In genomic region chr10:99085240-99085587, GRCm38 (mm10) we compare ENCODE assay signal across 15 mouse cellular contexts. TPM values are rescaled to one million over a fixed set of nuclear protein-coding genes. Genes with fewer than 3 reads are reported as not detected.
DNase-seq lines count a peak whose midpoint lies in the region; ATAC-seq and TF ChIP-seq lines count a peak whose summit lies in the region.
"Had no signal": no experiment of that assay in that cellular context is flagged by ENCODE, and none has a peak within 500 bp of the region (broad histone marks: within the 10 kb centered on the region; RNA-seq: fewer than 3 reads in every experiment).

No protein-coding gene starts in this region.

- H3K4me1 ChIP-seq in intestine, embryonic 15.5 days (replicated peaks), result no peaks in the 10 kb centered on the region
- no peaks in the 10 kb centered on the region for H3K4me1 ChIP-seq in intestine, postnatal 0 days (replicated peaks; ENCODE audit: control insufficient read depth, insufficient read depth, low read length)
- no peaks in the 10 kb centered on the region for H3K4me1 ChIP-seq in embryonic facial prominence, embryonic 14.5 days (ENCODE audit: control insufficient read depth, insufficient read depth, low read length)
- H3K4me1 ChIP-seq: embryonic facial prominence, embryonic 12.5 days; lung, embryonic 15.5 days had no signal

- ATAC-seq in intestine, embryonic 15.5 days, result no peak
- no peak for ATAC-seq in intestine, postnatal 0 days
- no peak for ATAC-seq in embryonic facial prominence, embryonic 14.5 days (ENCODE audit: low read depth)
- 0 out of 2 replicates have a peak, but pooled peaks have one; percentile 17 for ATAC-seq in erythroid progenitor cell, adult 5-6 weeks (replicated peaks; ENCODE audit: low FRiP score, poor library complexity, severe bottlenecking)
- peak; percentile 18 for ATAC-seq in inflammation-experienced regulatory T-cells, adult 6 months

- whole genome bisulfite sequencing in intestine, embryonic 15.5 days, result 61% methylated on average over 6 of the region's 6 CpGs
- 59% methylated on average over 6 of the region's 6 CpGs for WGBS in intestine, postnatal 0 days
- WGBS in embryonic facial prominence, embryonic 14.5 days, result 58% methylated on average over 6 of the region's 6 CpGs

- no peak for TF ChIP-seq CTCF in intestine, postnatal 0 days (IDR thresholded peaks at IDR 0.05; ENCODE audit: low read depth)

- H3K9ac ChIP-seq in intestine, embryonic 15.5 days, result no peak overlapping the region
- no peak overlapping the region for H3K9ac ChIP-seq in intestine, postnatal 0 days (ENCODE audit: low read depth, low read length)
- no peak overlapping the region for H3K9ac ChIP-seq in embryonic facial prominence, embryonic 14.5 days (ENCODE audit: low read depth, low read length)
- H3K9ac ChIP-seq: embryonic facial prominence, embryonic 12.5 days; lung, embryonic 15.5 days had no signal

- H3K27me3 ChIP-seq in intestine, embryonic 15.5 days (replicated peaks), result no peaks in the 10 kb centered on the region
- H3K27me3 ChIP-seq in intestine, postnatal 0 days (replicated peaks; ENCODE audit: control insufficient read depth, insufficient read depth, low read length), result no peaks in the 10 kb centered on the region
- H3K27me3 ChIP-seq in embryonic facial prominence, embryonic 14.5 days (replicated peaks; ENCODE audit: control insufficient read depth, insufficient read depth, low read length), result no peaks in the 10 kb centered on the region; the same call in 1 of the 2 replicates
- H3K27me3 ChIP-seq: embryonic facial prominence, embryonic 12.5 days; lung, embryonic 15.5 days had no signal

- H3K36me3 ChIP-seq in intestine, embryonic 15.5 days, result no peaks in the 10 kb centered on the region
- H3K36me3 ChIP-seq in intestine, postnatal 0 days (ENCODE audit: control insufficient read depth, insufficient read depth), result no peaks in the 10 kb centered on the region
- no peaks in the 10 kb centered on the region for H3K36me3 ChIP-seq in embryonic facial prominence, embryonic 14.5 days (ENCODE audit: control insufficient read depth, insufficient read depth, low read length)
- H3K36me3 ChIP-seq: embryonic facial prominence, embryonic 12.5 days; lung, embryonic 15.5 days had no signal

- no peaks in the 10 kb centered on the region for H3K9me3 ChIP-seq in intestine, embryonic 15.5 days
- H3K9me3 ChIP-seq in intestine, postnatal 0 days (ENCODE audit: control insufficient read depth), result no peaks in the 10 kb centered on the region
- H3K9me3 ChIP-seq in embryonic facial prominence, embryonic 14.5 days (ENCODE audit: control insufficient read depth, low read length), result no peaks in the 10 kb centered on the region
- H3K9me3 ChIP-seq: embryonic facial prominence, embryonic 12.5 days; lung, embryonic 15.5 days had no signal

- no peak overlapping the region for H3K27ac ChIP-seq in intestine, embryonic 15.5 days
- no peak overlapping the region for H3K27ac ChIP-seq in intestine, postnatal 0 days (ENCODE audit: low read depth, low read length)
- no peak overlapping the region for H3K27ac ChIP-seq in embryonic facial prominence, embryonic 14.5 days (replicated peaks; ENCODE audit: low read depth, low read length)
- H3K27ac ChIP-seq: embryonic facial prominence, embryonic 12.5 days; lung, embryonic 15.5 days had no signal

- no peak for DNase-seq in embryonic facial prominence, embryonic 14.5 days (ENCODE audit: low spot score)
- no peak for DNase-seq in left cerebral cortex, postnatal 14 days (ENCODE audit: low spot score in 2 of 2)
- no peak for DNase-seq in thymus, adult 18-20 months

- H3K4me3 ChIP-seq in intestine, embryonic 15.5 days (replicated peaks), result no peak overlapping the region
- no peak overlapping the region for H3K4me3 ChIP-seq in intestine, postnatal 0 days (ENCODE audit: low read depth, low read length)
- no peak overlapping the region for H3K4me3 ChIP-seq in embryonic facial prominence, embryonic 14.5 days (ENCODE audit: low read depth, low read length)
- H3K4me3 ChIP-seq: embryonic facial prominence, embryonic 12.5 days; lung, embryonic 15.5 days; myocyte had no signal

- intact Hi-C loops in left cerebral cortex, postnatal 14 days (cut with DNase I), result loop anchor here (2.0 to 10.0 kb wide), 3 partner anchors 590 to 1373 kb away; no protein-coding TSS in a partner anchor

- 0 out of 2 replicates have a peak overlapping the region, but pooled peaks have one; percentile 4 for H3K4me2 ChIP-seq in intestine, embryonic 15.5 days (replicated peaks)
- no peak overlapping the region for H3K4me2 ChIP-seq in intestine, postnatal 0 days (replicated peaks; ENCODE audit: low read depth)
- peak overlapping the region; percentile 15; the same call in 1 of the 2 replicates for H3K4me2 ChIP-seq in embryonic facial prominence, embryonic 14.5 days (ENCODE audit: low read depth, low read length)
- H3K4me2 ChIP-seq: embryonic facial prominence, embryonic 12.5 days; lung, embryonic 15.5 days had no signal

RNA-seq across cellular contexts. Expression of gene Poc1b, which starts 21.6 kb away (rescaled TPM):
- 21.2 and 23.3 TPM in 2 replicates for polyA plus RNA-seq in intestine, embryonic 15.5 days (2015; fragmentation: Nextera tagmentation; extraction: Ambion mirVana)
- 6.9 and 8.5 TPM in 2 replicates for polyA plus RNA-seq in intestine, postnatal 0 days (2015; fragmentation: Nextera tagmentation; extraction: Ambion mirVana)
- 18.9 and 22.5 TPM in 2 replicates for polyA plus RNA-seq in embryonic facial prominence, embryonic 14.5 days (2014; fragmentation: Nextera tagmentation; extraction: Ambion mirVana)
- total RNA-seq in erythroid progenitor cell, adult 5-6 weeks (2015; ENCODE audit: low replicate concordance), result 3.6 and 8.4 TPM in 2 replicates
- total RNA-seq in erythroid progenitor cell, adult 5-6 weeks (2017; ENCODE audit: low replicate concordance), result 2.9 and 3.1 TPM in 2 replicates
- polyA plus RNA-seq in inflammation-experienced regulatory T-cells, adult 6 months (2017; shearing (Covaris generic)), result 10 to 100 TPM in 1 of 3 experiments, 1 to 10 TPM in 2; 6.8 to 10.9 (median 7.9) TPM
- total RNA-seq in left cerebral cortex, postnatal 14 days (2021), result 1 to 10 TPM; 5.7 to 7.4 TPM

RNA-seq across cellular contexts. Expression of gene Galnt4, which starts 22.7 kb away (rescaled TPM):
- polyA plus RNA-seq in intestine, embryonic 15.5 days (2015; fragmentation: Nextera tagmentation; extraction: Ambion mirVana), result 20.0 and 21.7 TPM in 2 replicates
- 12.9 and 13.2 TPM in 2 replicates for polyA plus RNA-seq in intestine, postnatal 0 days (2015; fragmentation: Nextera tagmentation; extraction: Ambion mirVana)
- polyA plus RNA-seq in embryonic facial prominence, embryonic 14.5 days (2014; fragmentation: Nextera tagmentation; extraction: Ambion mirVana), result 14.7 and 16.2 TPM in 2 replicates
- 1.4 and 1.7 TPM in 2 replicates for total RNA-seq in erythroid progenitor cell, adult 5-6 weeks (2015; ENCODE audit: low replicate concordance)
- total RNA-seq in erythroid progenitor cell, adult 5-6 weeks (2017; ENCODE audit: low replicate concordance), result 1.0 and 2.0 TPM in 2 replicates
- polyA plus RNA-seq in inflammation-experienced regulatory T-cells, adult 6 months (2017; shearing (Covaris generic)), result 1 to 10 TPM; 2.6 to 3.4 (median 3.4) TPM
- total RNA-seq in left cerebral cortex, postnatal 14 days (2021), result 1 to 10 TPM; 2.9 to 3.7 TPM

RNA-seq across cellular contexts. Expression of gene Phxr2, which starts 40.9 kb away (rescaled TPM):
- polyA plus RNA-seq in intestine, embryonic 15.5 days (2015; fragmentation: Nextera tagmentation; extraction: Ambion mirVana), result not detected in 2 replicates
- polyA plus RNA-seq in intestine, postnatal 0 days (2015; fragmentation: Nextera tagmentation; extraction: Ambion mirVana), result not detected in 2 replicates
- not detected in 2 replicates for polyA plus RNA-seq in embryonic facial prominence, embryonic 14.5 days (2014; fragmentation: Nextera tagmentation; extraction: Ambion mirVana)
- total RNA-seq in erythroid progenitor cell, adult 5-6 weeks (2015; ENCODE audit: low replicate concordance), result not detected in 2 replicates
- not detected in 2 replicates for total RNA-seq in erythroid progenitor cell, adult 5-6 weeks (2017; ENCODE audit: low replicate concordance)
- not detected for polyA plus RNA-seq in inflammation-experienced regulatory T-cells, adult 6 months (2017; shearing (Covaris generic))
- total RNA-seq in left cerebral cortex, postnatal 14 days (2021), result not detected
- total RNA-seq: gastrocnemius, postnatal 10 days; hematopoietic stem cell, adult 5-6 weeks; left cerebral cortex, postnatal 25 days had no signal
- polyA plus RNA-seq: large intestine, adult 2 months; lung, embryonic 15.5 days; myocyte; stomach, embryonic 16.5 days had no signal

Comparison
In these comparisons a context has a peak if more than half of its experiments do, and no peak if none do; other contexts are left out.
1. ATAC-seq: peak in erythroid progenitor cell, adult 5-6 weeks (single experiment) and inflammation-experienced regulatory T-cells, adult 6 months (single experiment); none in intestine, embryonic 15.5 days (single experiment), intestine, postnatal 0 days (single experiment) and embryonic facial prominence, embryonic 14.5 days (single experiment).